Mouse (Mus musculus): ENCODE measurements around the gene Tbx2. TPM values are rescaled to one million over a fixed set of nuclear protein-coding genes. Genes with fewer than 3 reads are reported as not detected.

The Tbx2 gene
- total and polyA plus RNA-seq, 2 experiments from 2014 or later: 0.70 to 7.9 TPM

- Histone ChIP-seq H3K27me3 (ENCODE audit: insufficient read depth, low read length) (peaks cover 75% of the 10 kb centered on the region), H3K4me3 (ENCODE audit: low read length) (no peak overlapping the region), H3K4me2 (ENCODE audit: low read depth, low read length) (no peak overlapping the region), H3K9ac (replicated peaks; ENCODE audit: low read length) (no peak overlapping the region), H3K4me1 (ENCODE audit: insufficient read depth, low read length) (no peaks in the 10 kb centered on the region), H3K36me3 (ENCODE audit: insufficient read depth, low read length) (no peaks in the 10 kb centered on the region), H3K27ac (no peak overlapping the region), H3K9me3 (ENCODE audit: low read length) (no peaks in the 10 kb centered on the region)
- no peak for TF ChIP-seq CTCF (IDR thresholded peaks at IDR 0.05; ENCODE audit: low read depth)
- no peak for DNase-seq (ENCODE audit: low spot score)
- ATAC-seq: no peak
- WGBS: 7% methylated on average over 9 of the region's 9 CpGs
These were observed 2.8 kb downstream of the Tbx2 start for GRCm38 (mm10) chr11:85835001-85835752.

- 6% methylated on average over 16 of the region's 16 CpGs for WGBS
- no peaks in the 10 kb centered on the region for H3K9me3 ChIP-seq (ENCODE audit: low read length)
- ATAC-seq (no peak), DNase-seq (ENCODE audit: low spot score) (no peak)
- H3K9ac ChIP-seq (replicated peaks; ENCODE audit: low read length): no peak overlapping the region
- no peak for TF ChIP-seq CTCF (IDR thresholded peaks at IDR 0.05; ENCODE audit: low read depth)
- 0 out of 2 replicates have a peak overlapping the region, but pooled peaks have one; percentile 4 for H3K4me3 ChIP-seq (ENCODE audit: low read length)
- H3K36me3 ChIP-seq (ENCODE audit: insufficient read depth, low read length): no peaks in the 10 kb centered on the region
- no peak overlapping the region for H3K4me2 ChIP-seq (ENCODE audit: low read depth, low read length)
- no peaks in the 10 kb centered on the region for H3K4me1 ChIP-seq (ENCODE audit: insufficient read depth, low read length)
- no peak overlapping the region for H3K27ac ChIP-seq
- H3K27me3 ChIP-seq (ENCODE audit: insufficient read depth, low read length): peaks cover 77% of the 10 kb centered on the region
These were observed 3.6 kb downstream of the Tbx2 start for GRCm38 (mm10) chr11:85835753-85836522.

GRCm38 (mm10) chr11:85836523-85837290 is 4.4 kb downstream of the Tbx2 start:
- no peaks in the 10 kb centered on the region for H3K4me1 ChIP-seq (ENCODE audit: insufficient read depth, low read length)
- 4% methylated on average over 32 of the region's 32 CpGs for WGBS
- ATAC-seq: no peak
- no peak for TF ChIP-seq CTCF (IDR thresholded peaks at IDR 0.05; ENCODE audit: low read depth)
- no peak for DNase-seq (ENCODE audit: low spot score)
- no peak overlapping the region for H3K27ac ChIP-seq
- peaks cover 76% of the 10 kb centered on the region for H3K27me3 ChIP-seq (ENCODE audit: insufficient read depth, low read length)
- H3K36me3 ChIP-seq (ENCODE audit: insufficient read depth, low read length): no peaks in the 10 kb centered on the region
- H3K4me3 ChIP-seq (ENCODE audit: low read length): 0 out of 2 replicates have a peak overlapping the region, but pooled peaks have one; percentile 4
- H3K9ac ChIP-seq (replicated peaks; ENCODE audit: low read length): no peak overlapping the region
- no peak overlapping the region for H3K4me2 ChIP-seq (ENCODE audit: low read depth, low read length)
- no peaks in the 10 kb centered on the region for H3K9me3 ChIP-seq (ENCODE audit: low read length)

- peaks cover 73% of the 10 kb centered on the region for H3K27me3 ChIP-seq (ENCODE audit: insufficient read depth, low read length)
- no peaks in the 10 kb centered on the region for H3K4me1 ChIP-seq (ENCODE audit: insufficient read depth, low read length)
- no peaks in the 10 kb centered on the region for H3K36me3 ChIP-seq (ENCODE audit: insufficient read depth, low read length)
- no peak overlapping the region for H3K27ac ChIP-seq
- H3K4me3 ChIP-seq (ENCODE audit: low read length): no peak overlapping the region
- H3K9ac ChIP-seq (replicated peaks; ENCODE audit: low read length): no peak overlapping the region
- TF ChIP-seq CTCF (IDR thresholded peaks at IDR 0.05; ENCODE audit: low read depth): no peak
- 3% methylated on average over 18 of the region's 18 CpGs for WGBS
- DNase-seq (ENCODE audit: low spot score): no peak
- H3K9me3 ChIP-seq (ENCODE audit: low read length): no peaks in the 10 kb centered on the region
- ATAC-seq: no peak
- H3K4me2 ChIP-seq (ENCODE audit: low read depth, low read length): no peak overlapping the region
These were observed 4.9 kb downstream of the Tbx2 start for GRCm38 (mm10) chr11:85837291-85837647.

GRCm38 (mm10) chr11:85837648-85838423 is 5.5 kb downstream of the Tbx2 start:
- no peak for TF ChIP-seq CTCF (IDR thresholded peaks at IDR 0.05; ENCODE audit: low read depth)
- ATAC-seq (no peak), DNase-seq (ENCODE audit: low spot score) (no peak)
- Histone ChIP-seq H3K9me3 (ENCODE audit: low read length) (no peaks in the 10 kb centered on the region), H3K36me3 (ENCODE audit: insufficient read depth, low read length) (no peaks in the 10 kb centered on the region), H3K27me3 (ENCODE audit: insufficient read depth, low read length) (peaks cover 78% of the 10 kb centered on the region), H3K9ac (replicated peaks; ENCODE audit: low read length) (0 out of 2 replicates have a peak overlapping the region, but pooled peaks have one; percentile 9), H3K4me2 (ENCODE audit: low read depth, low read length) (peak overlapping the region; percentile 29), H3K27ac (no peak overlapping the region), H3K4me1 (ENCODE audit: insufficient read depth, low read length) (no peaks in the 10 kb centered on the region), H3K4me3 (ENCODE audit: low read length) (peak overlapping the region; percentile 22)
- WGBS: 1% methylated on average over 51 of the region's 67 CpGs
